Mouse (Mus musculus) ES-CJ7 (cell line): Measurements from ENCODE around the gene Ambn.
"Not testable (repeated sequence)": the region's sequence is repeated elsewhere in the genome, so short reads cannot be mapped to it uniquely, and the experiment has no call there.

Experiments
- DNase-seq: peaks from one replicate; pipeline ENCODE4 v3.0.0; 2011; ENCODE audit warnings: low read depth, low spot score

Gene Ambn

DNA sequence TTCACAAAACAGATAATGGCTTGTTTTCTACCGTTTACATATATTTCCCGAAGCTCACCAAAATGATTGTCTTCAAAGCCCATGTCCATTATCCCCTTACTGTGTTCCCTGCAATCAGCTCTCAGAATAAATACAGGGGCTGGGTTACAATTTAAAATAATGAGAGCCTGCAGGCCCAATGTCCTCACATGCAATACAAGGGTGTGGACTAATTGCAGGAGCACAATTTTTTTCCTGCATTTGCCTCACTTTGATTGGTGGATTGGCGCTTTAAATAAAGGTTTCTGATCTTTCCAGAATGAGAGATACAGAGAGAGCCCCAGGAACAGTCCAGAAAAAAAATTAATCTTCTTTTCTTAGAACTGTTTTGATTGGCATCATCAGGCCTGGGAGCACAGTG lies at the start of gene Ambn:
Gene Ambn, plus strand, starts transcription at position 301 of the 400 bp plus-strand sequence.
- no peak for DNase-seq

DNA sequence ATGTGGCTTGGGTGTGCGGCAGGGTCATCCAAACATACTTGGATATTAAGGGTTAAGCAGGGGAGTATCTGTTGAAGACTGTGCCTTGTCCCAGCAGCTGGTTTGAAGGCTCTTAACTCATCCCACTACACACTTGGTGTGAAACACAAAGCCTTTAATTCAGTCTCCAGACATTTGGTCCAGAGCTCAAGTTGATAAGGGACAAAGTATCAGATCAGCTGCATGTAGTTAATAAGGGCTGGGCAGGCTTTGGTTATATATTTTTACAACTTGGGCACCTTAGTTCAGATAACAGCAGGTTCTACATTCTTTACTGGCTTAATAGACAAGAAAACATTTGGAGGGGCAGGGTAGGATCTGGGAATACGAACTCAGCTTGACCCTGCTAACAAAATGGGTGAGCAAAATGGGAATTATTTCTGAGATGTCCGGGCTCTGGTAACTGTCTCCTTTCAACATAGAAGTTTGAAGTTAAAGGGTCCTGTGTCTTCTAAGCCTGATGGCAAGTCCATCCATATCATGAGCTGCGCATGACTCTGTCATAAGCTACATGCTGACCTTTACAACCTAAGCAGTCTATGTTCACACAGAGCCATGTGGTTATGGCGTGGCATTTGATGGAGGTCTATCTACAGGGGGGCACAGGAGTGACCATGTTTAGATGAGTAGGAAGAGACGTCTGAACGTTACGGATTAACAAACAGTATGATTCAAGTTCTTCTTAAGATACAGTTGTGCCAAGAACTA lies 35.3 kb upstream of the Ambn start:
- DNase-seq = no peak

DNA sequence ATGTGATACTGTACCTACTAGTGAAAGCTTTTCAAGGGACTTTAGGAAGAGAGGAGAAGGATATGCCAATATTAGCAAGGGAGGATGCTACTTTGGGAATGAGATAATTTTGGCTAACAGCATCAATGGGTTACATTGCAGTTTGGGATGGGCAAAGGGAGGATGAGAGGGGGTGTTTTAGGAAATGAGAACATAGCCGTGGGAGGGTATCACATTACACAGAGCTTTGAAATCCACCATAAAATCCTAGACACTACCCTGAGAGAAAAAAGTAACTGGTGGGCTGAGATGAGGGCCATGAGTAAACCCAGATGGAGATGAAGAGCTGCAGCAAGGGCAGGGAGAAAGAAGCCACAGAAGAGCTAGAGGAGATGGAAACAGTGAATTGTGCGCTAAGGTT lies 30.9 kb upstream of the Ambn start:
- not testable (repeated sequence) for DNase-seq

DNA sequence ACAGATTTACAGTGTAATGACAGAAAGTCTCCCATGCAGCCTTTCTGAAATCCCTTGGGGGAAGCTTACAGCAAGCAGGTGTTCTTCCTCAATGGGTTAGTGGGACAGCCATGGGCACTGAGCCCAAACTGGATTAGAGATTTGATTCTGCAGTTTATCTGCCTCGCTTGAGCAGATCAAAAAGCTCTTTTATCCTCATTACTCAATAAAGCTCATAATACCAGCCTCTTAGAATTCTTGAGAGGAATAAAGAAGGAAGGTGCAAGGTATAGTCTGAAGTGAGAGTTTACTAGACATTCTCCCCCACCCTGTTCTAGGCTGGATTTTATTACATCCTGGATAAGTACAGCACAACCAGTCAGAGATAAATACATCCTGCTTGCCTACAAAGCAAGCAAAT lies 29.0 kb upstream of the Ambn start:
- DNase-seq = no peak

DNA sequence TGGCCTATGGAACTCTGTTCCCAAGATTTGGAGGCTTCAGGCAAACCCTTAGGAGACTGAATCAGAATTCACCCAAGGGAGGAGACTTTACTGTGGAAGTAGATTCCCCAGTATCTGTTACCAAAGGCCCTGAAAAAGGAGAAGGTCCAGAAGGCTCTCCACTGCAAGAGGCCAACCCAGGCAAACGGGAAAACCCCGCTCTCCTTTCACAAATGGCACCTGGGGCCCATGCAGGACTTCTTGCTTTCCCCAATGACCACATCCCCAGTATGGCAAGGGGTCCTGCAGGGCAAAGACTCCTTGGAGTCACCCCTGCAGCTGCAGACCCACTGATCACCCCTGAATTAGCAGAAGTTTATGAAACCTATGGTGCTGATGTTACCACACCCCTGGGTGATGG lies 11.7 kb downstream of the Ambn start:
- no peak for DNase-seq

DNA sequence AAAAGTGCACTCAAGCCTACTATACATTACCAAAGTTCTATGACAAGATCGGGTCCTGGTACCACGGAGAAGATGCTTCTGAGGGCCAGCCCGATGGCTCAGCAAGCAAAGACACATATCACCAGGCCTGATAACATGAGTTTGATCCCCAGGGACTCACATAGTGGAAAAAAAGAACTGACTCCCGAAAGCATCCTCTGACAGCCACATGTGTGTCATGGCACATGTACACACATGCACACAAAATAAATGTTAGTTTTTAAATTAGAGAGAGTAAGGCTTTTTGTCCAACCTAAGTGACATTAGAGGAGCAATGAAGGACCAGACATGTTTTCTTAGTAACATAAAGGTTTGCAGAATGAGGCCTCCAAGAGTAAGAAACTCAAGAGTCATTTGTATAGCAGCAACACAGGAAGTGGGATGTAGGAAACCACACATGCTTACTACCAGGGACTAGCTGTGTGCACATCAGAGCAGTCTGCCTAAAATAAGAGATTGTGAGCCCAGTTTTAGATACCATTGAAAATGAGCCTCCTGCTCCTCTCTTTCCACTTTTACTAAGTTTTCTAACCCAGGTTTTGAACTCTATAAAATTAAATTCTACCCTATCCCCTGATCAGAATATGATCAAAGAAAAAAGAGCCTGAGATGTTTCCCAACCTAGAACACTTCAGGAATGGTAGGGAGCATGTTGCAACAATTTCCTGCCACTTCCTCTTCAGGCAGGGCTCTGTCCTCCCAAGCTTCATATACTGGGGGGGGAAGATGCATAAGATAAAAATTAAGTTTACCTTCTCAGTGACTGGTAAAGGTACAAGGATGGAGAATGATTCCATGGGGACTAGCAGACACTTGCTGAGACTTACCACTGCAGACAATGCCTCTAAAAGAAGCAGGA lies 13.3 kb downstream of the Ambn start:
- DNase-seq = no peak

DNA sequence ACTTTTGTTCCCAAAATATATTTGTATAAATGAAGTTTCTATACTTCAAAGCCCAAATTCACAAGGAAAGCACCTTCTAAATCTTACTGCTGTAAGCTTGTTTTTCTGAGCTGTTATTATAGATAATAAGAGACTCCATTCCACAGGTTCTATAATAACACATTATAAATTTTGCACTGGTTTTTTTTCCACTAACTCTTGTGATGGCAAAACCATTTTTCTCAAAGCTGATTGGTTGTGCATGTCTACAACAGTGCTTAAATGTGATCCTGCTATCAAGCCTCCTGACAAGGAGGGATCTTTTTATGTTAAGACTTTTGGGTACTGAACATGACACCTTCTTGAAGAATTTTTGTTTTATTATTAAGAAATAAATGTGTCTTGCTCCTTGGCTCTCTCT lies 31.9 kb downstream of the Ambn start, which contains the start of gene Enam:
Gene Enam, plus strand, starts transcription at position 301 of the 400 bp plus-strand sequence.
- DNase-seq = no peak

DNA sequence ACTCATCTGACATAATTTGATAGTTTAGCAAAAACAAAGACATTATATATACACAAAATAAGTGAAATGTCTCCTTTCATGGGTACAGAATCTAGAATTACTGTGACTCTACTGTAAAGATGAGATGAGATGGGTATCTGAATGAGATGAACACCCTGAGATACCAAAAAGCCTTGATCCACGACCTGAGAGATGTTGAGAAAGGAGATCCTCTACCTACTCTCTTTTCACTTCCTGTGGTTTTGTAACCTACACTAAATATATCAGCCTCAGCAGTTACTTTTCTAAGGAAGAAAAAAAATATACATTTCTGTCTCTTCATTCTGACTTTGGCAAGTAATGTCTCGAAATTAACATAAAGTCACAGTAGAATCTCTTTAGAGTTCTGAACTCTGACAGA lies 33.2 kb downstream of the Ambn start:
- DNase-seq = no peak

DNA sequence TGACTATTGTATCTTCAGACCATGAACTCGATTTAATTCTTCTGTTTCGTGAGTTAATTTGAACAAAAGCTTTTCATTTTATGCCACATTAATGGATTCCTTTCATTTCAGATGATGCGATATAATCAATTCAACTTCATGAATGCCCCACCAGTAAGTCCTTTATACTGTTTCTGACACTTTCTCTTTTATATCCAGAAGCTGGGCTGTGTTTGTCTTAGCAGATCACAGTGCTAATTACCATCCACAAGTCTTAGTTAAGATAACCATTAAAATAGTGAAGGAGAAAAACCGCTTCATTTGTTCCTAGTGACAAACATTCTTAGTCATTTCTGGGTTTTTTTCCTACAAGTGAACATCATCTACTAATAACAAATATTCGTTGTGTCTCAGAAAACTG lies 35.3 kb downstream of the Ambn start:
- no peak for DNase-seq

DNA sequence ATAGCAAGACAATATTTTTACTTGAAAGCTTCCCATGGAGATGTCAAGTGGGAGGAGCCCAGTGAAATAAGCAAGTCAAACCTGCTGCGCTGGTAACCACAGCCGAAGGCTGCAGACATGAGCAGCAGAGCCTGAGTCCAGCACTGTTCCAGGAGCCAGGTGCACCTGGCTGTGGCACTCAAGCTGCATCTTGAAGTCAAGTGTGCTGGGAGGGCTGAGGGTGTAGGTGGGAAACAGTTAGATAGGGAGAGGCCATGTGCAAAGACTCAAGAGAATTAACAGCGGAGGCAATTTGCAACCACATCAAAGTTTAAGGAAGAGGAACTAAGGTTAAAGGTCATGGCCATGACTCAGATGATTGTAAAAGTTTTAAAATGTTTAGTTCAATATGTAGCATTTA lies 44.0 kb downstream of the Ambn start:
- DNase-seq = no peak

DNA sequence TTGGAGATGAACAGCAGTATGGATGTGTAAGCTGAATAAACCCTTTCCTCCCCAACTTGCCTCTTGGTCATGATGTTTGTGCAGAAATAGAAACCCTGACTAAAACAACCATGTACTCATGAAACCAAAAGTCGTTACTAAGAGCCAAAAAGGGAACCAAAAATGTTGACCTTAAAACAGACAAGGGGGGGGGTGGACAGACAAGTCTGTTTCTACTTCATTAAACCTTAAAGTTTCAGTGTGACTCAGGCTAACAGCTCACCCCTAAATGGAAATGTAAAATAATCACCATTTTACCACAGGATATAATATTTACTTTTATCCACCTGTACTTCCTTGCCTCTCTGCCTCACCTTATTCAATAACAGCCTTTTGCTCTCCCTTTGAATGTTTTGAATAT lies 52.8 kb downstream of the Ambn start:
- no peak for DNase-seq

DNA sequence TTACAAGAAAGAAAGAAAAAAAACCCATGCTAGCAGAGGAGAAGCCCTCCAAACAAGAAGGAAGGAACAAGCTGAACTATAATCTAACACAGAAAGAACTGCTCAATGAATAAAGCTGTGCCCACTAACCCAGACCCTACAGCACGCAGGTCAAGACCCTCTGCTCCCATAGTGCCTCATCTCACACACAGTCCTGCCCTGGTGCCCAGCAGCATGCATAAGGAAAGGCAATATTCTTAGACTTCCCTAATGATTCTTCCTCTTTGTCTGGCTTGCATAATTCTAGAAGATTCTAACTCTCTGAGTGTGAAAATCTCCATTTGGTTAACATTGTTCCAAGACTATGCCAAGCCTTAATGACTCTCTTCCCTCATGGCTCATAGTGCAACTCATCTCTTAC lies 53.2 kb downstream of the Ambn start:
- DNase-seq = no peak
